Mouse (Mus musculus) forebrain, postnatal 0 days (tissue): ENCODE data around the gene Pde8b. TPM values are rescaled to one million over a fixed set of nuclear protein-coding genes. Genes with fewer than 3 reads are reported as not detected.
A peak's percentile ranks its signal among the peaks of the same experiment; 100 is the strongest.

Experiments used
- ATAC-seq: fragments of 200-750 bp; cut with Nextera tagmentation; 2 replicates; pipeline ENCODE4 v1.8.0; 2017; ENCODE audit warnings: mild to moderate bottlenecking, moderate library complexity
- DNase-seq: peaks from one replicate; pipeline ENCODE4 v3.0.0-alpha.2; 2015
- H3K27ac ChIP-seq: fragments of 300-500 bp; sonication (generic); 2 replicates; pipeline ENCODE4 v1.5.1; 2014; ENCODE audit warnings: low read depth, mild to moderate bottlenecking, antibody characterized with exemption, low read length, moderate library complexity, mixed read lengths
- H3K27me3 ChIP-seq: fragments of 300-500 bp; sonication (generic); 2 replicates; pipeline ENCODE4 v1.6.1; 2014; ENCODE audit warnings: mild to moderate bottlenecking, low read length, mixed read lengths; ENCODE audit not compliant: insufficient read depth
- H3K36me3 ChIP-seq: fragments of 300-500 bp; sonication (generic); 2 replicates; pipeline ENCODE4 v1.6.1; 2014; ENCODE audit warnings: mild to moderate bottlenecking, moderate library complexity; ENCODE audit not compliant: insufficient read depth
- H3K4me1 ChIP-seq: fragments of 300-500 bp; sonication (generic); 2 replicates; pipeline ENCODE4 v1.6.1; 2014; ENCODE audit warnings: antibody characterized with exemption; ENCODE audit not compliant: insufficient read depth
- H3K4me2 ChIP-seq: fragments of 300-500 bp; sonication (generic); 2 replicates; pipeline ENCODE4 v1.6.1; 2014; ENCODE audit warnings: low read depth, mild to moderate bottlenecking, moderate library complexity
- H3K4me3 ChIP-seq: fragments of 300-500 bp; sonication (generic); 2 replicates; pipeline ENCODE4 v1.5.1; 2014; ENCODE audit warnings: low read depth, low read length, mixed read lengths
- H3K9ac ChIP-seq: fragments of 300-500 bp; sonication (generic); 2 replicates; pipeline ENCODE4 v1.6.1; 2014; ENCODE audit warnings: mild to moderate bottlenecking
- H3K9me3 ChIP-seq: fragments of 300-500 bp; sonication (generic); 2 replicates; pipeline ENCODE4 v1.6.1; 2016; ENCODE audit warnings: low read length
- CTCF ChIP-seq: sonication (generic); IDR thresholded peaks from 2 replicates; pipeline ENCODE4 v1.5.1; 2016; ENCODE audit warnings: antibody characterized with exemption, control low read depth, low read depth
- WGBS: fragments of 180-500 bp; shearing (Covaris S2); extraction: QIAGEN DNeasy Blood & Tissue Kit; methylation state at CpG from one replicate; pipeline ENCODE4 v1.1.7; 2014; 5-methylcytosine and 5-hydroxymethylcytosine counted together
- polyA plus RNA-seq: library from polyadenylated mRNA; unstranded; fragments of >200 nt; fragmentation: Nextera tagmentation; extraction: Ambion mirVana; gene quantifications from 2 replicates; pipeline ENCODE4 v1.2.1, GENCODE M21; 2015
- total RNA-seq: library from RNA; depleted of rRNA; stranded (reverse); fragments of >200 nt; gene quantifications from 2 replicates; pipeline ENCODE4 v1.2.3, GENCODE M21; 2014

Pde8b gene
- total and polyA plus RNA-seq, 2 experiments from 2014 or later: 6.5 to 21.1 TPM

GRCm38 (mm10) chr13:95120570-95120969, 129.6 kb downstream of the Pde8b start:
- H3K9ac ChIP-seq: no peak overlapping the region
- DNase-seq (no peak), ATAC-seq (no peak)
- H3K4me1 ChIP-seq: no peaks in the 10 kb centered on the region
- no peaks in the 10 kb centered on the region for H3K36me3 ChIP-seq
- no peak overlapping the region for H3K27ac ChIP-seq
- no peak overlapping the region for H3K4me2 ChIP-seq
- H3K9me3 ChIP-seq: no peaks in the 10 kb centered on the region
- H3K27me3 ChIP-seq: no peaks in the 10 kb centered on the region
- 87% methylated on average over 4 of the region's 4 CpGs for whole genome bisulfite sequencing
- TF ChIP-seq CTCF: no peak
- no peak overlapping the region for H3K4me3 ChIP-seq

GRCm38 (mm10) chr13:95113763-95114162, 136.4 kb downstream of the Pde8b start:
- no peak for TF ChIP-seq CTCF
- H3K9me3 ChIP-seq: no peaks in the 10 kb centered on the region
- no peak overlapping the region for H3K4me3 ChIP-seq
- H3K4me2 ChIP-seq: no peak overlapping the region
- H3K27me3 ChIP-seq: no peaks in the 10 kb centered on the region
- no peaks in the 10 kb centered on the region for H3K4me1 ChIP-seq
- no peak overlapping the region for H3K27ac ChIP-seq
- no peaks in the 10 kb centered on the region for H3K36me3 ChIP-seq
- no peak overlapping the region for H3K9ac ChIP-seq
- no peak for ATAC-seq
- no peak for DNase-seq
- WGBS: 34% methylated on average over 5 of the region's 5 CpGs

GRCm38 (mm10) chr13:95109555-95109954, 140.6 kb downstream of the Pde8b start:
- no peak for DNase-seq
- no peak overlapping the region for H3K9ac ChIP-seq

GRCm38 (mm10) chr13:95108035-95108434, 142.1 kb downstream of the Pde8b start:
- ATAC-seq: peak; percentile 43

More at GRCm38 (mm10) chr13:95109555-95109954, 140.6 kb downstream of the Pde8b start:
- TF ChIP-seq CTCF: 0 out of 2 replicates have a peak, but pooled peaks have one; percentile 19
- Histone ChIP-seq H3K9me3 (no peaks in the 10 kb centered on the region), H3K4me1 (peaks cover 2% of the 10 kb centered on the region; the same call in 1 of the 2 replicates), H3K4me3 (no peak overlapping the region), H3K4me2 (no peak overlapping the region), H3K27me3 (no peaks in the 10 kb centered on the region), H3K36me3 (no peaks in the 10 kb centered on the region), H3K27ac (no peak overlapping the region)
- no peak for ATAC-seq
- WGBS: 71% methylated on average over 3 of the region's 3 CpGs

GRCm38 (mm10) chr13:95104865-95105264, 145.3 kb downstream of the Pde8b start:
- Histone ChIP-seq H3K9ac (no peak overlapping the region), H3K27me3 (no peaks in the 10 kb centered on the region), H3K9me3 (no peaks in the 10 kb centered on the region), H3K27ac (no peak overlapping the region), H3K4me3 (no peak overlapping the region), H3K36me3 (no peaks in the 10 kb centered on the region), H3K4me2 (no peak overlapping the region), H3K4me1 (peaks cover 2% of the 10 kb centered on the region; the same call in 1 of the 2 replicates)
- DNase-seq (no peak), ATAC-seq (no peak)
- 70% methylated on average over 4 of the region's 4 CpGs for WGBS
- no peak for TF ChIP-seq CTCF

More at GRCm38 (mm10) chr13:95108035-95108434, 142.1 kb downstream of the Pde8b start:
- no peak overlapping the region for H3K4me3 ChIP-seq
- no peak overlapping the region for H3K9ac ChIP-seq
- H3K4me2 ChIP-seq: no peak overlapping the region
- H3K4me1 ChIP-seq: peaks cover 2% of the 10 kb centered on the region; the same call in 1 of the 2 replicates
- no peaks in the 10 kb centered on the region for H3K36me3 ChIP-seq
- H3K27me3 ChIP-seq: no peaks in the 10 kb centered on the region
- 58% methylated on average over 7 of the region's 7 CpGs for WGBS
- TF ChIP-seq CTCF: no peak
- DNase-seq: no peak
- H3K27ac ChIP-seq: no peak overlapping the region
- no peaks in the 10 kb centered on the region for H3K9me3 ChIP-seq

GRCm38 (mm10) chr13:95102985-95103590, 147.0 kb downstream of the Pde8b start:
- Histone ChIP-seq H3K9me3 (no peaks in the 10 kb centered on the region), H3K36me3 (no peaks in the 10 kb centered on the region), H3K27ac (no peak overlapping the region), H3K27me3 (no peaks in the 10 kb centered on the region), H3K9ac (no peak overlapping the region), H3K4me1 (no peaks in the 10 kb centered on the region), H3K4me3 (no peak overlapping the region), H3K4me2 (no peak overlapping the region)
- no peak; the same call in 1 of the 2 replicates for ATAC-seq
- 42% methylated on average over 4 of the region's 4 CpGs for WGBS
- no peak for DNase-seq
- no peak for TF ChIP-seq CTCF

GRCm38 (mm10) chr13:95101315-95101714, 148.8 kb downstream of the Pde8b start:
- Histone ChIP-seq H3K4me2 (no peak overlapping the region), H3K4me3 (no peak overlapping the region), H3K9me3 (no peaks in the 10 kb centered on the region), H3K36me3 (no peaks in the 10 kb centered on the region), H3K4me1 (0 out of 2 replicates have a peak, but pooled peaks cover 4% of the 10 kb centered on the region), H3K27ac (no peak overlapping the region), H3K9ac (no peak overlapping the region), H3K27me3 (no peaks in the 10 kb centered on the region)
- TF ChIP-seq CTCF: no peak
- 89% methylated on average over 8 of the region's 8 CpGs for WGBS
- DNase-seq: no peak
- ATAC-seq: no peak
